Mouse (Mus musculus) heart, adult 2 months (tissue): ENCODE data around the gene Pmpca. TPM values are rescaled to one million over a fixed set of nuclear protein-coding genes. Genes with fewer than 3 reads are reported as not detected.

ENCODE experiments used
- DNase-seq, 2 experiments: peaks; one replicate each; pipeline ENCODE4 v3.0.0; 2021
- H3K27ac ChIP-seq: fragments of 200-600 bp; 2 replicates; pipeline ENCODE4 v1.8.1; 2022
- H3K27me3 ChIP-seq: fragments of 200-500 bp; 2 replicates; pipeline ENCODE4 v1.6.1; 2012; ENCODE audit warnings: mild to moderate bottlenecking, low read length, inconsistent platforms, mixed read lengths; ENCODE audit not compliant: control insufficient read depth, insufficient read depth
- H3K36me3 ChIP-seq: fragments of 200-500 bp; 2 replicates; pipeline ENCODE4 v1.6.1; 2012; ENCODE audit warnings: low read length, inconsistent platforms; ENCODE audit not compliant: control insufficient read depth, insufficient read depth
- H3K4me1 ChIP-seq: fragments of 200-500 bp; 2 replicates; pipeline ENCODE4 v1.6.1; 2011; ENCODE audit warnings: low read length; ENCODE audit not compliant: control insufficient read depth, insufficient read depth
- H3K4me3 ChIP-seq: fragments of 200-600 bp; 2 replicates; pipeline ENCODE4 v1.8.1; 2022
- H3K79me2 ChIP-seq: fragments of 200-500 bp; replicated peaks from 2 replicates; pipeline ENCODE4 v1.6.1; 2012; ENCODE audit warnings: mild to moderate bottlenecking, inconsistent platforms, low read length, moderate library complexity, mixed read lengths; ENCODE audit not compliant: control insufficient read depth, insufficient read depth
- H3K9ac ChIP-seq: fragments of 200-500 bp; 2 replicates; pipeline ENCODE4 v1.6.1; 2012; ENCODE audit warnings: low read depth, mild to moderate bottlenecking, control low read depth, inconsistent platforms, low read length, mixed read lengths
- CTCF ChIP-seq: fragments of 200-600 bp; IDR thresholded peaks from 2 replicates; pipeline ENCODE4 v1.8.1; 2022; ENCODE audit warnings: antibody characterized with exemption, mild to moderate bottlenecking, moderate library complexity
- EP300 ChIP-seq: fragments of 200-500 bp; IDR thresholded peaks from 2 replicates; pipeline ENCODE4 v1.6.1; 2011; ENCODE audit warnings: low read depth, low read length, control low read depth; ENCODE audit not compliant: insufficient read depth
- POLR2A ChIP-seq: fragments of 200-500 bp; IDR thresholded peaks from 2 replicates; pipeline ENCODE4 v1.6.1; 2011; ENCODE audit warnings: mild to moderate bottlenecking, low read depth, low read length, control low read depth; ENCODE audit not compliant: insufficient read depth
- WGBS: fragments of 180-500 bp; shearing (Covaris S2); methylation state at CpG from one replicate; pipeline ENCODE4 v1.1.7; 2018; 5-methylcytosine and 5-hydroxymethylcytosine counted together
- intact Hi-C: fragments of 180-260 bp; cut with DNase I; formaldehyde crosslinking; loops from one replicate; pipeline ENCODE4 v1.15.1; 2025
- polyA plus RNA-seq: library from polyadenylated mRNA; depleted of rRNA; stranded (reverse); fragments of >200 nt; gene quantifications from 2 replicates; pipeline ENCODE4 v1.2.3, GENCODE M21; 2012
- total RNA-seq, 2 experiments: library from RNA; stranded (reverse); gene quantifications; 2 replicates each; pipeline ENCODE4 v1.2.3; 2021

The Pmpca gene
- total and polyA plus RNA-seq, 3 experiments = 69.1 to 160 (median 139) TPM

DNA sequence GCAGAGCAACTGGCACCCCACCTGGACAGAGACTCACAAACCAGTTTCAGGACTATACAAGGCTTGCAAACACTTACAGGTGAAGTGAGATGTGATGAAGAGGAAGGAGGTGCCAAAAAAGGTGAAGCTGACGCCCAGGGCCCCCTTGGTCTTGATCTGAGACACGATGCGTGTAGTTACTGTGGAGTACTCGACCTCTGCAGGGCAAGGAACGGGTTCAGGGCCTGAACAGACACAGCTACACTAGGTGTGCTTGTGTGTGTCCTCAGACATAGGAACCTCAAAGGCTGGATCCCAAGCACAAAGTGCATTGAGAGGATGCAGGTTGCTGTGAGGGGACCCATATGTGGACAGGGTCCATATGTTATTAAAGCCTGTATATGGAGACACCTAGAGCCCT is 11.2 kb downstream of the Pmpca start:
- Histone ChIP-seq H3K79me2 (no peaks in the 10 kb centered on the region; the same call in 1 of the 2 replicates), H3K9ac (no peak overlapping the region), H3K4me1 (peaks cover 5% of the 10 kb centered on the region), H3K4me3 (no peak overlapping the region), H3K27me3 (no peaks in the 10 kb centered on the region), H3K27ac (peak overlapping the region; percentile 57), H3K36me3 (no peaks in the 10 kb centered on the region)
- 87% methylated on average over 5 of the region's 5 CpGs for WGBS
- TF ChIP-seq POLR2A (no peak), EP300 (no peak), CTCF (no peak)
- intact Hi-C loops = no loop called here
- no peak for DNase-seq

DNA sequence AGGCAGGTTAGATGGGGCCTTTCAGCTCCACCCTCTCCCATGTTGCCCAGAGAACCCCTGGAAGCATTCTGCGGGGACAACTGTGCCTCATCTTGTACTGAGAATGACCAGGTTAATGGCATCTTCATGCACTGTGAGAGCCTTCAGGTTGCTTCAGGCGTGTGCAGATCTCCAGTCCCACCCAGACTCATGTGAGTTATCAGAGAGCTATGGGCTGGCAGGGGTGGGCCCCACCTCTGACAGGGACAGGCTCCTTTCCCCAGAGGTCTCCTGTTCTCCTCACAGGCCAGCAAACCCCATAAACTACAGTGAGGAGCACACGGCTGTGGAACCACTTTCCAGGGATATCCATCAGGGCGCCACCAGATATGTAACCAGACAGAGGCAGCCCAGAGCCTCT is 11.9 kb downstream of the Pmpca start:
- no peak overlapping the region for H3K4me3 ChIP-seq
- H3K79me2 ChIP-seq = no peaks in the 10 kb centered on the region; the same call in 1 of the 2 replicates
- WGBS = 83% methylated on average over 4 of the region's 4 CpGs
- no peak for DNase-seq
- intact Hi-C loops = no loop called here
- TF ChIP-seq POLR2A = no peak
- peaks cover 8% of the 10 kb centered on the region for H3K4me1 ChIP-seq
- H3K9ac ChIP-seq = no peak overlapping the region
- H3K27ac ChIP-seq = no peak overlapping the region
- H3K36me3 ChIP-seq = no peaks in the 10 kb centered on the region
- no peaks in the 10 kb centered on the region for H3K27me3 ChIP-seq

DNA sequence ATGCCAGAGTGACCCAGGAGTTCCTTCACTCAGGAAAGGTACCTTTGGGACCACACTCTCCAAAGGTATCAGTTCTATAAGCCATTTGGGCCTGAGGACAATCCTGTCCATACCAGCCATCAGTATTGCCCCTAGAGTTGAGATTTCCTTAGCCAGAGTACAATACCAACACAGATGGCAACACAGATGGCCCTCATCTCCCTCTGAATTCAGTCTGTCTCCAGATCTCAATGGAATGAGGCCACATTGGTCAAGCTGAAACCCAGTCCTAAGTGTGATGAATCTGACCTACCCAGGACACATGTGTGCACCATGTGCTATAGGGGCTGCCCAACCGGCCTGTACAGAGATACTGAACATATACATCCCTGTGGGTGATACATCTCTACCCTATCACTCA is 13.1 kb downstream of the Pmpca start:
- Histone ChIP-seq H3K27ac (no peak overlapping the region), H3K4me3 (no peak overlapping the region), H3K27me3 (no peaks in the 10 kb centered on the region), H3K36me3 (no peaks in the 10 kb centered on the region), H3K79me2 (peaks cover 2% of the 10 kb centered on the region), H3K9ac (no peak overlapping the region), H3K4me1 (peaks cover 10% of the 10 kb centered on the region)
- TF ChIP-seq CTCF = no peak
- no peak for TF ChIP-seq EP300
- no peak for TF ChIP-seq POLR2A
- 92% methylated on average over 1 of the region's 1 CpGs for WGBS
- no peak for DNase-seq
- intact Hi-C loops = no loop called here

DNA sequence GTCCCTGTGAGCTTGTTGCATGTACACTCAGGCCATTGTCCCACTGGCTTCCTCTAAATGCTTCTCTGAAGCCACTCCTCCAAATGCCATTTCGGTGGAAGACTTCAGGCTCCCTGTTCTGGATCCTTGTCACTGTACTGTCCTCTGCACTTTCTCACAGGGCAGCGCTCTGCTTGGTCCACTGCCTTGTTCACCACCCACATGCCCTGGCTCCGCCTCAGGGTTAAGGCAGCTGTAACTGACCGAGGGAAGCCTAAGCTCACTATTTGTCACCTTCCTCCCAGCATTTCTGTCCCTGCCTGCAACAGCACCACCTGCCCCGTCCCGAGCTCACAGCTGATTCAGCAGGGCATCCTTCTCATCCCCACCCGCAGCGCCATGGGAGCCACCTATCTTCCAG is 14.2 kb downstream of the Pmpca start:
- DNase-seq = no peak
- TF ChIP-seq CTCF (no peak), EP300 (no peak), POLR2A (no peak)
- Histone ChIP-seq H3K27me3 (no peaks in the 10 kb centered on the region), H3K9ac (no peak overlapping the region), H3K36me3 (no peaks in the 10 kb centered on the region), H3K27ac (no peak overlapping the region), H3K4me1 (peaks cover 19% of the 10 kb centered on the region), H3K79me2 (peaks cover 7% of the 10 kb centered on the region), H3K4me3 (no peak overlapping the region)
- intact Hi-C loops = no loop called here
- 69% methylated on average over 8 of the region's 8 CpGs for WGBS

DNA sequence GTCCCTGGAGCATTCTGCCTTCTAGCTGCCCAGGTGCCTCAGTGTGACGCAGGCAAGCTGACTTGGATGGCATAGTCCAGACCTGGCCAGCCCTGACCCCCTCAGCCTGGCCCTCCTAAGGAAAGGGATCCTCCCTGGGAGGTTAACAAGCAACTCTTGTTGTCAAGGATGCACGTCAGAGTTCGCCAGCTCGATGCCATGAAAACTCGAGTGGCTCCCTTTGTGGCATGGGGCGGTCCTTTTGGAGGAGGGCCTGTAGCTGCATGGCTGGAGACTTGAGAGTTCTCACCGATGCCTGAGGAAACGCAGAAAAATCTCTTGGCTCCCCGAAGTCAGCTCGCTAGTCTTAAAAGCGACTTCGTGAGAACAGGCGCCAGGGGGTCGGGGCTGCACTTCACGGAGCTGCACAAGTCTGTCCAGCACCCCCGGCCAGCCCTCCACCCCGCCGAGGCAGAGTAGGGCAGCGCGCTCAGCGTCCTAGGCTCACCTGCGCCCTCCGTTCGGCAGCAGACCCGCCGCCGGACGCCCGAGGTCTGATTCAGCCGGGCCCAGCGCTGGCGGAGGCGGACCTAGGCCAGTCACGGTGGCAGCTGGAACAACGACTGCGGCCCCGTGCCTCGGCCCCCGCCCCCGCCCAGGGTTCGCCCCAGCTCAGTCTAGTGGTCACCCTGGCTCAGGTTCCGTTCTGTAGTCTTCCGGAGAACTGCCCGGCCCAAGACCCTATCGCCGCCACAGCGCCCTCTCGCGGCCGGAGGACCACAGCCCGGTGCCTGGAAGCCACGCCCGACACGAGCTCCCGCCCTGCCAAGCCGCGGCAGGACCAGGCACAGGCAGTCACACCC is 19.6 kb downstream of the Pmpca start, which contains the start of gene Inpp5e:
Gene Inpp5e (minus strand): TSS at position 689 of the 842 bp plus-strand sequence.
- intact Hi-C loops = loop anchor here (1.0 to 2.0 kb wide), 3 partner anchors 36 to 83 kb away; partner anchors contain the start of genes Dnlz and Sec16a
- Histone ChIP-seq H3K27me3 (no peaks in the 10 kb centered on the region), H3K9ac (peak within 1 kb of the TSS; percentile 98), H3K4me1 (peaks cover 17% of the 10 kb centered on the region), H3K36me3 (no peaks in the 10 kb centered on the region; the same call in 1 of the 2 replicates), H3K79me2 (peaks cover 7% of the 10 kb centered on the region), H3K4me3 (peak within 1 kb of the TSS; percentile 94), H3K27ac (peak within 1 kb of the TSS; percentile 96)
- peak; percentile 97 to 100 for DNase-seq
- TF ChIP-seq POLR2A = 0 out of 2 replicates have a peak, but pooled peaks have one; percentile 16
- TF ChIP-seq EP300 = peak; percentile 76
- peak; percentile 94 for TF ChIP-seq CTCF
- WGBS = under 1% methylated on average over 57 of the region's 57 CpGs

DNA sequence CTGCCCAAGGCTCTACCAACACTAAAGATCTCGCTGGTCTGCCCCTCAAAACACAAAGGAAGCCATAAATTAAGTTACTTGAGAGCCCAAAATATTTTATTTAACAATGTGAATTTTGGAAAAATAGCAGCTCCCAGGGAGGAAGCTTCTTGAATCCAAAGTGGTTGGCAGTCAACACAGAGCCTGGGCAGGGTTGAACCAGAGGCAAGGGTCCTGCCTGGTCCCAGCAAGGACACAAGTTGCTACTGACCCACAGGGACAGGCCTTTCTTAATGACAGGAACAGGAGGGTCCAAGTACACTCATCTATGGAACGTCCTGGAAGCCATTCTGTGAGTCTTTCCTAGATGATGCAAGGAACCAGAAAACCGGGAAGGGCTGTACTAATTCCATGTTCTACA is 20.2 kb downstream of the Pmpca start:
- TF ChIP-seq CTCF (no peak), POLR2A (no peak), EP300 (no peak)
- H3K36me3 ChIP-seq = no peaks in the 10 kb centered on the region; the same call in 1 of the 2 replicates
- H3K4me3 ChIP-seq = no peak overlapping the region; the same call in 1 of the 2 replicates
- no peak overlapping the region for H3K9ac ChIP-seq
- DNase-seq = no peak
- intact Hi-C loops = loop anchor here (1.0 to 2.0 kb wide), 3 partner anchors 35 to 84 kb away; partner anchors contain the start of genes Dnlz and Sec16a
- peaks cover 17% of the 10 kb centered on the region for H3K4me1 ChIP-seq
- H3K27ac ChIP-seq = no peak overlapping the region; the same call in 1 of the 2 replicates
- peaks cover 7% of the 10 kb centered on the region for H3K79me2 ChIP-seq
- H3K27me3 ChIP-seq = no peaks in the 10 kb centered on the region
- 53% methylated on average over 3 of the region's 3 CpGs for WGBS
